ENCODE assay signal across 21 mouse cellular contexts in the genomic region with DNA sequence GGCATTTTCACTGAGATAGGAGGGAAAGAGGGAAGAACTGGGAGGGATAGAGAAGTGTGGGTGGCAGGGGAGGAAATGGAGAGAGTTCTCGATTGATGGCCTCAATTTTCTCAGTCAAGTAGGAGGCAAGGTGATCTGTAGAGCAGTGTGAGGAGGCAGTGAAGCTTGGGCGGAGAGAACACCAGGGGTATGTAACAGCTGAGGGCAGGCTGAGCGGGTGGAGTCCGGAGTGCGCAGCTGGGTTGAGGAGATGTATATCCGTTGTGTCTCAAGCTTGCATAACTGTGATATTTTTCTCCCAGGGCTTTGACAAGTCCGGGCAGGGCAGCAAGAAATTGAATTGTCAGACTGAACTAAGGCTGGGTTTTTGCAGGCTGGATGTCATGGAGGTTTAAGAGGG.
A peak's percentile ranks its signal among the peaks of the same experiment; 100 is the strongest.
DNase-seq lines count a peak whose midpoint lies in the region; ATAC-seq and TF ChIP-seq lines count a peak whose summit lies in the region.
"Had no signal": no experiment of that assay in that cellular context is flagged by ENCODE, and none has a peak within 500 bp of the region (broad histone marks: within the 10 kb centered on the region; RNA-seq: fewer than 3 reads in every experiment).

No protein-coding gene starts in this region.

- H3K36me3 ChIP-seq in heart, embryonic 10.5 days, result no peaks in the 10 kb centered on the region
- no peaks in the 10 kb centered on the region for H3K36me3 ChIP-seq in embryonic facial prominence, embryonic 15.5 days
- no peaks in the 10 kb centered on the region for H3K36me3 ChIP-seq in stomach, embryonic 15.5 days
- H3K36me3 ChIP-seq: embryonic facial prominence, embryonic 13.5 days; forebrain, embryonic 10.5 days; heart, embryonic 15.5 days had no signal

- H3K9me3 ChIP-seq in heart, embryonic 10.5 days, result no peaks in the 10 kb centered on the region
- H3K9me3 ChIP-seq in embryonic facial prominence, embryonic 15.5 days (replicated peaks), result no peaks in the 10 kb centered on the region
- H3K9me3 ChIP-seq in stomach, embryonic 15.5 days, result no peaks in the 10 kb centered on the region
- H3K9me3 ChIP-seq: embryonic facial prominence, embryonic 13.5 days; forebrain, embryonic 10.5 days; heart, embryonic 15.5 days had no signal

- peaks cover 3% of the 10 kb centered on the region; the same call in 1 of the 2 replicates for H3K4me1 ChIP-seq in heart, embryonic 10.5 days
- 0 out of 2 replicates have a peak, but pooled peaks cover 9% of the 10 kb centered on the region for H3K4me1 ChIP-seq in embryonic facial prominence, embryonic 15.5 days
- no peaks in the 10 kb centered on the region; the same call in 1 of the 2 replicates for H3K4me1 ChIP-seq in stomach, embryonic 15.5 days
- H3K4me1 ChIP-seq: heart, embryonic 15.5 days had no signal

- 0 out of 2 replicates have a peak overlapping the region, but pooled peaks have one; percentile 32 for H3K27ac ChIP-seq in heart, embryonic 10.5 days
- peak overlapping the region; percentile 32; the same call in 1 of the 2 replicates for H3K27ac ChIP-seq in left cerebral cortex, adult 2 months
- peak overlapping the region; percentile 71; the same call in 1 of the 2 replicates for H3K27ac ChIP-seq in embryonic facial prominence, embryonic 15.5 days (replicated peaks)
- peak overlapping the region; percentile 17; the same call in 1 of the 2 replicates for H3K27ac ChIP-seq in stomach, embryonic 15.5 days
- H3K27ac ChIP-seq: embryonic facial prominence, embryonic 13.5 days; forebrain, embryonic 10.5 days; heart, embryonic 15.5 days; hindbrain, postnatal 0 days had no signal

- no peak overlapping the region for H3K4me3 ChIP-seq in heart, embryonic 10.5 days
- H3K4me3 ChIP-seq in left cerebral cortex, adult 2 months, result no peak overlapping the region
- no peak overlapping the region for H3K4me3 ChIP-seq in embryonic facial prominence, embryonic 15.5 days (replicated peaks)
- H3K4me3 ChIP-seq in stomach, embryonic 15.5 days (replicated peaks), result no peak overlapping the region
- H3K4me3 ChIP-seq: embryonic facial prominence, embryonic 13.5 days; erythroblast, embryonic 14.5 days; forebrain, embryonic 10.5 days; heart, embryonic 15.5 days had no signal

- intact Hi-C loops in left cerebral cortex, adult 2 months (cut with DNase I), result loop anchor here (5.0 kb wide), 1 partner anchor 55 kb away; no protein-coding TSS in a partner anchor
- intact Hi-C loops in left cerebral cortex, postnatal 10 days (cut with DNase I), result no loop called here

- no peaks in the 10 kb centered on the region for H3K27me3 ChIP-seq in heart, embryonic 10.5 days (ENCODE audit: insufficient read depth, poor library complexity, severe bottlenecking)
- H3K27me3 ChIP-seq in embryonic facial prominence, embryonic 15.5 days, result no peaks in the 10 kb centered on the region
- H3K27me3 ChIP-seq in stomach, embryonic 15.5 days (replicated peaks), result no peaks in the 10 kb centered on the region
- H3K27me3 ChIP-seq: embryonic facial prominence, embryonic 13.5 days; heart, embryonic 15.5 days had no signal

- DNase-seq in heart, embryonic 10.5 days (ENCODE audit: low spot score), result no peak
- no peak for DNase-seq in heart, adult 18-20 months
- no peak for DNase-seq in left cerebral cortex, adult 2 months (ENCODE audit: extremely low spot score in 1 of 2, low spot score in 2 of 2)
- no peak for DNase-seq in left cerebral cortex, postnatal 10 days (ENCODE audit: extremely low spot score in 1 of 2, low spot score in 2 of 2)
- no peak for DNase-seq in cerebellum, adult 9-11 months
- DNase-seq in urinary bladder, adult 2 months (ENCODE audit: low spot score), result no peak
- DNase-seq: adrenal gland, postnatal 14 days; cerebellum, adult 18-20 months; cerebellum, postnatal 14 days; gastrocnemius, postnatal 10 days; heart, postnatal 14 days; kidney, adult 18-20 months had no signal

- 82% methylated on average over 7 of the region's 7 CpGs for WGBS in heart, embryonic 10.5 days
- 68% methylated on average over 7 of the region's 7 CpGs for WGBS in embryonic facial prominence, embryonic 15.5 days
- 69% methylated on average over 7 of the region's 7 CpGs for WGBS in stomach, embryonic 15.5 days

- no peak for ATAC-seq in embryonic facial prominence, embryonic 15.5 days (ENCODE audit: insufficient number of reproducible peaks, low FRiP score, low TSS enrichment, low read depth)
- no peak for ATAC-seq in stomach, embryonic 15.5 days (ENCODE audit: insufficient read depth, low FRiP score, low read depth)
- ATAC-seq: forebrain, embryonic 14.5 days; hindbrain, postnatal 0 days had no signal

- 0 out of 2 replicates have a peak overlapping the region, but pooled peaks have one; percentile 2 for H3K4me2 ChIP-seq in embryonic facial prominence, embryonic 15.5 days (replicated peaks)
- no peak overlapping the region for H3K4me2 ChIP-seq in stomach, embryonic 15.5 days
- H3K4me2 ChIP-seq: embryonic facial prominence, embryonic 13.5 days; heart, embryonic 11.5 days; heart, embryonic 15.5 days had no signal

- no peak overlapping the region for H3K9ac ChIP-seq in embryonic facial prominence, embryonic 15.5 days
- no peak overlapping the region for H3K9ac ChIP-seq in stomach, embryonic 15.5 days
- H3K9ac ChIP-seq: embryonic facial prominence, embryonic 13.5 days; heart, embryonic 15.5 days had no signal

- TF ChIP-seq CTCF in left cerebral cortex, adult 2 months (IDR thresholded peaks at IDR 0.05), result no peak

Comparison
In these comparisons a context has a peak if more than half of its experiments do, and no peak if none do; other contexts are left out.
1. H3K27ac ChIP-seq: peak in every context shown above with its lines; median percentile 71 in embryonic facial prominence, embryonic 15.5 days; 32 in heart, embryonic 10.5 days; 32 in left cerebral cortex, adult 2 months; 17 in stomach, embryonic 15.5 days.